Mouse (Mus musculus) spleen, postnatal 4 days (tissue): ENCODE data around the gene Serpinb8.

Source experiments
- DNase-seq, 2 experiments: peaks; one replicate each; pipeline ENCODE4 v3.0.0; 2022; ENCODE audit warnings: low spot score in 2 of 2

Serpinb8 gene

DNA sequence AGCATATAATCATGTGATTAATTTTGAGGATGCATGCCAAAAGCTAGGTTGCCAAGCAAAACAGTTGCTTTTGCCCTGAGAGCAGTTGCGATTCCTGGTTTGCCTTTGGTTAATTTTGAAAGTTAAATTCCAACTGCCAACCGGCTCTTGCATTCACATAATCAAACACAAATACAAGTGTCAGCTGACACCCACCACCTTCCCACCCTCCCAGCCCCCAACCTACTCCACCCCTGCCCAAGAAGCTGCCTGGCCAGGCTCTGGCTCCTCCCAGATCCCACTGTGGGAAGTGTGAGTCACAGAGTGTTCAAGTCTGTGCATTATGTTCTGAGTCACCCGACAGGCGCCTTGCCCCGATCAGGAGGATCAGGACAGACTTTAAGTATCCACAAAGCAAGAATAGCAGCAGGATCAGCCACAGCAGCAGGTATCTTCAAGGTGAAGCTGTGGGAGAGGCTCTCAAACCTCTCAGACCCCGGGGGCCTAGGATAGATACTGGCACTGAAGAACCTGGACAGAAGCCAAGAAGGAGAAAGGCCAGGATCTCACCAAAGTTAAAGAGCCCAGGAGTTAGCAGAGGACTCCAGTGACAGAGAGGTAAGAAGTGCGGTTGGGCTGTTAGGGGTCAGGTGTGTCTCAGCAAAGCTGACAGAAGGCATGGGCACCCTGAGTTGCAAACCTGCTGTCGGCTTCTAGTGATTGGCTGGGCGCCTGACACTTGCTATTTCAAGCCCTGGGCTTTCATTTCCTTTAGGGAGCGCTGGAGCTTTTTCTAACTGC is at the start of gene Serpinb8:
TSS of gene Serpinb8 (plus strand) at position 316 of the 780 bp plus-strand sequence.
- no peak for DNase-seq

DNA sequence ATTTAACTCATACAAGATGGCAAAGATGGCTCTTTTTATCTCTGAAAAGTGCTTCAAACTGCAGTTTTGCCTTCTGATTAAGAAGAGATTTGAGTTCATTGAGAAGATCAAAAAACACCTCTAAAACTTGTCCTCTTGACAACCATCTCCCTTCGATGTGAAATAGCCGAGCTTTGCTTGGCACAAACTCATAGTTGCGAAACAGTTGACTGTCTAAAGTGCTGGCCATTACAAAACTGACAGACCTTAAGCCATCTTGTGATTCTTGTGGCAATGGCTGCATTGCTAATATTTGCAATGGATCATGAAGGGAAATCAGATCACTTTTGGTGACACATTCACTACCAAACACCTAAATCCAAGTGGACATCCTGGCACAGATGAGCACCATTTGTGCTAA is 30.3 kb upstream of the Serpinb8 start:
- DNase-seq = no peak

DNA sequence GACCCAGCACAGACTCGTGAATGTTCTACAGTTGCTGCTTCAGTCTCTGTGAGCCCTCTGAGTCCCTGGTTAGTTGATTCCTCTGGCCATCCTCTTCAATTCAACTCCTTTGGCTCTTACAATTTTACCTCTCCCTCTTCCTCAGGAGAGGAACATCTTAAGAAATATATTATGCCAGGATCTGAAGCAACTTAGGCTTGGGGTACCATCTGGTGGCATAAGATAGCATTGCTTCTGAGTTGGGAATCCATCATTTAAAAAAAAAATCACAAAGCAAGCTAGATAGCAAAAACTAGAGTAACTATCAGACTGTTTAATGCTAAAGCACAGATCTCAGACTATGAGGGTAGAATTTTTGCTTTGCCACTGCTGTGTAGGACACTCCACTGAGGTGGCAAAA is 27.7 kb upstream of the Serpinb8 start:
- DNase-seq = no peak

DNA sequence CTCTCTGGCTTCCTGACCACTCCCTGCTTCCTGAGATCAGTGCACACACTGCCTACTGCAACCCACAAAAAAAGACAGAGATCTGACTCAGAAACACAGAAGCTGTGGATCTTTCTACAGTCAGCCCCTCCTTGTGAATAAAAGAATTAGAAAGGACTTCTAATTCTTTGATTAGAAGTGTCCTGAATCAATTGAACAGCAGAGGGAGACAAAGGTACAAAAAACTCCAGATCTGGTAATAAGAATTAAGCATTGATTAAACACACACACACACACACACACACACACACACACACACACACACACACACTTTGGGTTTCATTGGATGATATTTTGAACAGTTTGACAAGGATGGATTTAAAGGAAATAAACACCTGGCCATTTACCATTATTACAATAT is 24.2 kb upstream of the Serpinb8 start:
- no peak for DNase-seq

DNA sequence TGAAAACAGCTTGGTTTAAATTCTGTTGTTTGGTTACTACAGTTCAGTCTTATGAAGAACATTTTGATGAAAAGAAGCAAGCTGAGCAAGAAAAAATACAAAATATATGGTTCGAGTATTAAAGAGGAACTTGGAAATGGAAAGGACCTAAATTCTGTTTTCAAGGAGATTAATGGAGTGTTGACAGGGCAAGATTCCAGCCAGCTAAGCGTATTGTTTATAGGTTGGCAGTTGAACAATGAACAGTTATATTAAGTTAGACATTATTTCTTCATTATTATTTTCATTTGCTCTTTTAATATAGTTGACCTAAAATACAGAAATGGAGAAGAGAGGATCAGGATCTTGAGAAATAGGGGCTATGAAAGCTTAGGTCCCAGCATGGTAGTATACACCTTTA is 13.7 kb upstream of the Serpinb8 start:
- no peak for DNase-seq

DNA sequence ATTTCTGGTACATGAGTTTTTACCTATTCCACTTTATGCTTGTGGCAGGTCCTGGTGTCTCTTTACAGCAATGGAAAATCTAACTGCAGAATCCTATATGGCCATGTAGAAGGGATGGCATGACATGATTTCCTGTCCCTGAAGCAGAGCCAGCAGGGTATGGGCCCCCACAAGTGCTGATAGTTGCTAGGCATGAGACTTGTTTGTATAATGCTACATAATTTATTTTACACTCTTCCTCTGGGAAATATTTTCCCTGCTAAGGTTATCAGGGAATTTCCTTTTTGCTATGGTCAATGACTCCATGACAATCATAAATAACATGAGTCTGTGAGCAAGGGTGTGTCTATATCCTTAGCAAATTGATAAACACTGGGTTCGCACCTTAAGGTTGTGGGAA is 12.3 kb upstream of the Serpinb8 start:
- DNase-seq = no peak

DNA sequence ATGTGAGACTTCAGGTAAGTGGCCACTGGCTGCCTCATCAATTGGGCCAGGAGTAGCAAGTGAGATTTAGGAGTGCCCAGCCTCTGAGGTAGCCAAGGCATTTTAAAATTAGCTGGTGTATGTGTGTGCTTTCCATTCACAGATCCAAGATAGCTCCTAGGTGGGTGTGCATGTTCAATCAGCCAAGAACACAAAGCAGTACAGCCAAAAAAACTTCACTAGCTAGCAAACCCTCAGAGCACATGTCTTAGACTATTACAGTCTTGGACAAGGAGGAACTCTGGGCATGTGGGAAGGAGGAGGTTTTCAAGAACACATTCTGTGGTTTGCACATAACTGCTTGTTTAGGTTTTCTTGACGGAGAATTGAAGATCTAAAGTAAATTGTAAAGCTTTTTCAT is 8.6 kb upstream of the Serpinb8 start:
- no peak for DNase-seq

DNA sequence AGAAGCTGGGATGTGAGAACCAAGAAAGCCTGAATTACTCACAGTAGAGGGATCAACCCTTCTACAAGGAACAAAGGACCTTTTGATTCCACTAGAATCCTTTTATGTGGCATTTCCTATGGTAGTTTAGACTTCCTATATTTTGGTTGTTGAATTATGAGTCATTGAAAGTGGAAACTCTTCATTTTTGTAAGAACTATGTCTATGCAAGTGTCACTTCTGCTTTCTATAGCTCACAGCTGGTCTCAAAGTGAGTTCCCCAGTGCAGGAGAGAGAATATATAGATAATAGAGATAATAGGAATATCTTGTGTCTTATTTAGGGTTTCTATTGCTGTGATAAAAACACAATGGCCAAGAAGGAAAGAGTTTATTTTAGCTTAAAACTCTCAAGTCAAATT is 6.9 kb upstream of the Serpinb8 start:
- DNase-seq = no peak

DNA sequence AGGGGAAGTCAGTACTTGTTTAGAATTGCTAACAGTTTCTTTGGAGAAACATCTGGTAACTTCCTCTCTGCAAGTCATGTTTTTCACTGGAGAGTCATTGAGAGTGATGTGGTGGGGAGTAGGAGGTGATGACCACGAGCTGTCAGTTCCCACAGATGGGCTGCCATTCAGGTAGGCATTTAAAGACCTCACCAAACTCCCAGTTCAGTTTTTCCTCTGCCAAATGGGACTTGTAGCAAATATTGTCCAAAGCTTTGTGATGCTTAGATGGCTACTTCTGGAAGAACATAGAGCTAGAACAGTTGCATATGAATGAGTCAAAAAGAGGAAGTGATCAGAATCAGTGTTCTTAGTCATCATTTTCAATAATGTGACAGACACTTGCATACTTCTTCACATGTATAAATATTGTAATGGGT is 5.8 kb upstream of the Serpinb8 start:
- DNase-seq = no peak

DNA sequence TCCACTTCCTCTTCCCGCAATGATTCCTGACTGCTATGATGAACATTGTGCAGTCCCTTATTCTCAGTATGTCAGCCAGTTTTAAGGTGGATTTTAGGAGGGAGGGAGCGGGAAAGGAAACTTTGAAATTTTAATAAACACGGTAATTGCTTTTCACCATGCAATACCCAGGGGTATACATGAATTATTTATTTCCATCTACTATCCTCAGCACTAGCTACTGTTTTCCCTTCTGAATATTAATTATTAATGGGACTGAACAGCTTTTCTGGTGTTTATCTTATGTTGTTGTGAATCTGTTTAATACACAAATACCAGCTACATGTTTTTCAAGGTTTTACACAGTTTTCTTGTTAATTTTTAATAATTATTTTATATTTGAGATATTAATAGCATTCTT is 4.9 kb upstream of the Serpinb8 start:
- DNase-seq = no peak

DNA sequence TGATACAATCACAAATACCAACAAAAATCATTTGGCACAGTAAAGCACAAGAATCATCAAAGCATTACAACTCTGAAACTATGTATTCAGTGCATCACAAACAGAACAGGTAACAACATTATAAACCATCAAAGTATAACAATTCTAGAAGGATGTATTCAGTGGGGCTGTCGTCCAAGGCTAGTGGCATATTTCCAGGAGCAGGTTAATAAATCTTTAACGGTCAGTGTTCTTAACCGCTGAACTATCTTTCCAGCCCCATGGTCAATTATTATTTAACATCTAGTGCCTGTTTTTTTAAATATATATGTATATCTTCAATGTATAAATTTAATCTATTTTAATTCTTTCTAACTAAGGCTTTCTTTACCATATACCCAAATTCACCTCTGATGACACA is 3.6 kb upstream of the Serpinb8 start:
- no peak for DNase-seq

DNA sequence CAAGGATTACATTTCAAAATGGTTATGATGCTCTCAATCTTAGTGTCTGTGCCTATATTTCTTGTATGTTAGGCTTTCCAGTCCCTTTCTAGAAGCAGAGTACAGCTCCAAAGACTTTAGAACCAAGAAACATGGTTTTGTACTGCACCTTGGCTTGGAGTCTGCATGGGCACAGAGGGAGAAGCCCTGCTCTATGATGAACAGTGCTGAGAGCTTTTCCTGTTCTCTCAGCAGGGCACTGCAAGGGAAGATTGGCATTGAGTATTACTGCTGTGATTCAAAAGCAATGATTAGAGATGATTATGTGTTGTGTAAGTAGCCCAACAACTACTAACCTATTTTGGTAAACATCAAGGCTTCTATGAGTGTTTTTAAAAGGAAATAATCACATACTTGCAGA is 1.6 kb upstream of the Serpinb8 start:
- DNase-seq = no peak

DNA sequence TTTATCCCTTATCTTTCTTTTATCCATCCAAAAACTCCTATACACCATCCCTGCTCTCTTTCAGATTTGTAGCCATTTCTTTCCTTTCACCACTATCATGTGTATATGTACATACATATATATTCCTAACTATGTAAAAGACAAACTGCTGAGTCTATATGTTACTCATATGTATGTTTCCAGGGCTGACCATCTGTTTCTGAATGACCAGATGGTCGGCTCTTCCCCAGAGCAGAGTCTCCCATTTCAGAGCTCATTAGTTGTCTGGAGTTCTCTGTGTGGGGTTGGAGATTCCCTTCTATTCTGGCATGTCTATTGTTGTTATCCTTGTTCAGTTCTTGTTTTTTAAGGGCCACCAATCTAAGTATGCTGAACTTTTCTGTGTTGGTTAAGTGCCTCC is 1.2 kb upstream of the Serpinb8 start:
- no peak for DNase-seq

DNA sequence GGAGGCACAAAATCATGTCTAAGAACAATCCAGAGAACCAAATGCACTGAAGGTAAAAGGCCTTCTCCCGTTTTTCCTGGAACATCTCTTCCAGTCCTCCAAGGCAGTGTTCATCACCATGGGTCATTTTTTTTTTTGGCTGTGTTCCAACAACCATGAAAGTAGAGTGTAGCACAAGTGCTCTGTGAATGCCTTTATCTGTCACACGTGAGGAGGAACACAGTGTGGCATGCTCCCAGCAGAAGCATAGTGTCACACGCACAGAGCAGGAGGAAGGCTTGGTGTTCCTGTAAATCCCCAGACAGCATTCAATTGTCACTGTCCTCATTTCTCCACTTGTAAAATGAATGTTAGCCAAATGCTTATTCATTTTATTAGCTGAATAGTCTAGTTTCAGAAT is 2.8 kb downstream of the Serpinb8 start:
- no peak for DNase-seq

DNA sequence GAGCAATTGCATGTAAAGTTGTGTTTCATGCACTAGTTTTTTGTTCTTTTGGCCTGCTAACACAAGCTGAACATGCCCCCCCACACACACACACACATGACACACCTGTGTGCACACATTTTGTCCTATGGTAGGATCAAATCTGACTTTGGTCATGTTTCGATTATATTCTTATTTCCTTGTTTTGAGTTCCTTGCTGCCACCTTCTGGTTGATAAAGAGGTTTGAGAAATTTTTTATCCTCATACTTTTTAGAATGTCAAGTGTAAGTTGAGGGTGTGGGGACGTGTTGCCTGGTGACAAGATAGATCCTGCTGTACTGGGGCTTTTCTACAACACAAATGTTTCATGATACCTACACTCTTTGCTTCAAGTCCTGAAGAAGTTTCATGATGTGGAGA is 3.7 kb downstream of the Serpinb8 start:
- no peak for DNase-seq

DNA sequence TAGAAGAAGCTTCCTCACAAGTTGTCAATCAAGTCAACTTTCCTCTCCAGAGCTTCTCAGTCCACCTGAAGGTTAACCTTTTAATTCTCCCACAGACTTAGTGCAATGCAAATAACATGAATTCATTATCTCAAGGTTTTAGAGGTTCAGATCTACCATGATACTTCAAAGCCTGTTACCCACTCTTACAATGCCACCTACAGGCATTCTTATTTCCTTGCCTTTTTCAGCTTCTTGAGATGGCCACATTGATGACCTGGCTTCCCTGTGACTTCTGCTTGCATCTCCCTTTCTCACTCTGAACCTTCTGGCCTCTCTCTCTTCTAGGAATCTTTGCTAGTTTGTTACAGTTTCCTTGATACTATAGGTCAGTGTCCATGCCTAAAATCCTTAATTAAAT is 7.1 kb downstream of the Serpinb8 start:
- no peak for DNase-seq

DNA sequence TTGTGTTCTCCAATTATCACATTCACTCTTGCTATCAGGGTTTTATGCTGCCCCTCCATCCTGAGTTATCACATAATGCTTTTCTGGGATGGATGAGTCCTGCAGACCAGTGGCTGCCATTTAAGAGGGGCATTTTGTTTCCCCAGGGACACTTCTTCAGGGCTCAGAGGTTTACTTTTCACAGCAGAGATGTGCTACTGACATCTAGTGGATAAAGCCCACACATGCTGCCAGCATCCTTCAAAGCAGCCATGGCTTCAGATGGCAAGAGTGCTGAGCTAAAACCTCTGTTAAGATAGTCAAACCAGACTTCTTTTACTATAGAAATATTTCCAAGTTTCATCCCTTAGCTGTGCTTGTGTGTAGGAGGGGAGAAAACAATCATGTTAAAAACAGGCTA is 8.7 kb downstream of the Serpinb8 start:
- no peak for DNase-seq

DNA sequence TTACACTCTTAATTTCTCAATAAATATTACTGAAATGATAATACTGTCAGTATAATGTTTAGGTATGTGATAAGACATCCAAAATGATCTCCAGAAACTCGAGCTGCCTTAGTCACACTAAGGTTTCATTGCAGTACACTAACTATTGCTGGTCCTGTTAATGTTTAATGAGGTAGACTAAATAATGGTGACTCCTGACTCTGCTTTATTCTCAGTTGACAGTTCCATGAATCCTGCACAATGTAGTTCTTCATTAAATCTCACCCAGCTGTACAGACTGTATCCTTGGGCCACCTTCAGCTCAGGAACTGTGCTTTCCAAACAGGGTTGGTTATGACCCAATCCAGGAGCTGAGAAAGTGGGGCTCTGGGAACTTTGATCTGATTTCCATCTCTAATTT is 19.1 kb downstream of the Serpinb8 start:
- no peak for DNase-seq

DNA sequence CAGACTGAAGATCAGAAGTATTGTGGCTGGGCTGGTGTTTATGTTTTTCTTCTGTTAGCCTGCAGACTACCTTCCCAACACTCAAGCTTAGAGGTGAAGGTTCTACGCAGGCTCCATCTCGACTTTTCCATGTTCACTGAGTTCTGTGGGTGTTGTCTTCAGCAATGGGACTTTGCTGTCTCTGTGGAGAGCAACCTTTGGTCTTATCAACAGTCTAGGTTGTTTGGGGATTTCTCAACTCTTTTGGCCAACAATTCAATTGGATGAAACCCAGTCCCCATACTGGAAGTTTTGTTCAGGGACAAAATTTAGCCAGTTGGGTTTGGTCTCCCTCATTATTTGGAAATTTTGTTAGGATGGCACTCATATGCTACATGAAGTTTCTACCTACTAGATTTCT is 24.3 kb downstream of the Serpinb8 start:
- no peak for DNase-seq

DNA sequence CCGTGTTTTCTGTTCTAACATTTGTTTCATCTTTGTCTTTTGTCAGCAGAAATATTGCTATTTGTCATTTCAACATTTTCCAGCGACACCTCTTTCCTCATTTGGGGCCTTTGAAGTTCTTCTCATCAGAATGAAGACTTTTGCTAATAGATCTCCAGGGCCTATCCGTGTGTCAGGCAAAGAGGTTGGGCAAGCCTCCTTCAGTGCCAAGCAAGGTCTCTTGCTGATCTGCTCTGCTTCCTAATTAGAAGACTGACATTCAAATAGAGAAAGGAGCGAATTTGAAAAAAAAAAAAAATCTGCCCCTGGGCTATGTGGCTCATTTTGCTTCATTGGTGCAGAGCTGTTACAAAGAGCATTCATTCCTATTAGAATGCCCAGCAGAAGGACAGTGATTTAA is 32.2 kb downstream of the Serpinb8 start:
- no peak for DNase-seq

DNA sequence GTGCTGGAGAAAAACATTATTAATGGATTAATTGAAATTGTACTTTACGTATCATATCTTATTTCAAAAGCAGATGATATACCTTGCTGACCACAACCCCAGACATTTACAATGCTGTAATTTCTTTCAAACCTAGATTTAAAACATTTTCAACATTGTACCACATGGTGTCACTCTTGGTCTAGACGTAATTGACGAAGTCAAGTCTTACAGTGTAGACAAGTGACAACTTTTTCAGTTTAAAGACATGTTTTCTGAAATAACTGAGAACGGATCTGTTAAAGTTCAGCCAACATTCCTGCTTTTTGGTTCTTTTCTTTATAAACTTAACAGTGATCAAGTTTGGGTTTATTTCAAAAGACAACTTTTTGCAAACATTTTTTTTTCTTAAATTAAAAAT is 46.1 kb downstream of the Serpinb8 start:
- DNase-seq = no peak

DNA sequence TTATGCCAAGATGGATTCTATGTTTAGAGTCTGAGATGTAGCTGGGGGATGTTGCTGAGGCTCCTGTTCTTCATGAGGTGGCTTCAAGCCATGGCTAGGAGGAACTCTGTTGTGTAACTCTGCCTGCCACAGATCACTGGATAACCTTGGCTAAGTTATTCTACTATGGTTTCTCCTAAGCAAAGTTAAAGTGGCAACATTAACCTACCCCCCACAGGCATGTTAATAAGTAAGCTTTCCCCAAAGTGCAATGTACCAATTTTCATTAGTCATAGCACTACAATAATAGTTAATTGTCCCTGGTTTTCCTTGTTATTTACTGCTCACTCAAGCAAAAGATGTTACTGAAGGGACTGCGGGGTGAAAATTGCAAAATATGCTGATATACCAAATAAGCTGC is 48.2 kb downstream of the Serpinb8 start:
- DNase-seq = no peak

DNA sequence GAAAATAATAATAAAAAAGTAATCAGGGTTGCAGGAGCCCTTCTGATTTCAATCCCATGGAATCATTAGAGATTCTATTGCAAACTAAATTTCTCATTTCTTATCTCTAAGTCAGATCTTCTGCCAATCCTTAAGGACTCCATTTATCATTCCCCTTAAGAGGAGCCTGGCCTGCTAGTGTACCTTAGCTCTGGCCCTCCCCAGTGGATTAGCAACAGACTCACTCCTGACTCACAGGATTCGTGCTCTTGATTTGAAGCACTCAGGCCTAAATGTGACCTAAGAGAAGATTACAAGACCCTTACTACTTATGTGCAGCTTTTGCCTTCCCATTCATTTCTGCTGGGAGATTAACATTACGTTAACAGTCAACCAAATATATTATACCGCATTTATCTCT is 48.7 kb downstream of the Serpinb8 start:
- DNase-seq = no peak

DNA sequence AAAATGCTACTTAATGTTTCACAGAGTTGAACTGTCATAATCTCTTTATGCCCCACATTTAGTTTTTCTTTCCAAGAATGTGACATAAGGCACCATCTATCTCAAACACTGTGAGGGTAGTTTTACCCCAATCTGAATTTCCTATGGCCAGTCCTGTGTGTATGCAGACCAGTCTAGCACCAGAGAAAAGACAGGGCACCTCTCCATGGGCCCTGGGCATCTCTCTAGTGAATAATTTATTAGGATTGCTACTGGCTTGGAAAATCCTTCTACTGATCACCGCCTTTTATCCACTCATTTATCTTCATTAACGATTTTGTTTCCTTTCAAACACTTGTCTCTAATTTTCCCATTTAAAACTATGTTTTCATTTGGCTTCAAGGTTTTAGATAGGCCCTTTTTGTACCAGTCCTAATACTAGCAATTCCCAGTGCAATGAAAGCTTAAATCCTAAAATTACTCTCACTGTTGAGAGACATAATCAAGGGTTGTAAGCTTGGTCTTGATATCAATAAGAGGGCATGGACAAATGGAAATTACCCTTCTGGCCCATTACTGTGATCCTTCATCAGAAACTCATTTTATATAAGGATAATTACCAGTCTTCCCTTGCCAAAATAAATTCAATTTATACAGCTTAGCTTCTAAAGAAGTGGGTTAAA is 52.8 kb downstream of the Serpinb8 start:
- DNase-seq = no peak
